ENCODE assay signal across 25 mouse cellular contexts in genomic region chr4:87708981-87709645, GRCm38 (mm10).
DNase-seq lines count a peak whose midpoint lies in the region; ATAC-seq and TF ChIP-seq lines count a peak whose summit lies in the region.
"Had no signal": no experiment of that assay in that cellular context is flagged by ENCODE, and none has a peak within 500 bp of the region (broad histone marks: within the 10 kb centered on the region; RNA-seq: fewer than 3 reads in every experiment).

No protein-coding gene starts in this region.

- H3K9me3 ChIP-seq in forebrain, embryonic 11.5 days (ENCODE audit: control insufficient read depth, low read length): no peaks in the 10 kb centered on the region
- peaks cover 3% of the 10 kb centered on the region; the same call in 1 of the 2 replicates for H3K9me3 ChIP-seq in forebrain, embryonic 12.5 days
- no peaks in the 10 kb centered on the region for H3K9me3 ChIP-seq in kidney, embryonic 14.5 days (ENCODE audit: control insufficient read depth, low read length)
- H3K9me3 ChIP-seq in midbrain, postnatal 0 days (ENCODE audit: low read length): no peaks in the 10 kb centered on the region
- no peaks in the 10 kb centered on the region for H3K9me3 ChIP-seq in midbrain, embryonic 15.5 days
- H3K9me3 ChIP-seq: embryonic facial prominence, embryonic 15.5 days; G1E; heart, embryonic 10.5 days; limb, embryonic 13.5 days; liver, embryonic 13.5 days had no signal

- no peaks in the 10 kb centered on the region for H3K27me3 ChIP-seq in forebrain, embryonic 11.5 days (ENCODE audit: control insufficient read depth, insufficient read depth, low read length)
- H3K27me3 ChIP-seq in forebrain, embryonic 12.5 days: no peaks in the 10 kb centered on the region
- no peaks in the 10 kb centered on the region; the same call in 1 of the 2 replicates for H3K27me3 ChIP-seq in kidney, embryonic 14.5 days (ENCODE audit: control insufficient read depth, insufficient read depth, low read length)
- no peaks in the 10 kb centered on the region for H3K27me3 ChIP-seq in midbrain, postnatal 0 days (ENCODE audit: insufficient read depth, low read length)
- no peaks in the 10 kb centered on the region for H3K27me3 ChIP-seq in midbrain, embryonic 15.5 days (replicated peaks)
- H3K27me3 ChIP-seq: embryonic facial prominence, embryonic 15.5 days had no signal

- no peaks in the 10 kb centered on the region for H3K36me3 ChIP-seq in forebrain, embryonic 11.5 days (ENCODE audit: control insufficient read depth, insufficient read depth, low read length)
- H3K36me3 ChIP-seq in forebrain, embryonic 12.5 days (replicated peaks): no peaks in the 10 kb centered on the region
- no peaks in the 10 kb centered on the region for H3K36me3 ChIP-seq in kidney, embryonic 14.5 days (ENCODE audit: control insufficient read depth, insufficient read depth, low read length)
- no peaks in the 10 kb centered on the region for H3K36me3 ChIP-seq in midbrain, postnatal 0 days (ENCODE audit: insufficient read depth, low read length)
- H3K36me3 ChIP-seq in midbrain, embryonic 15.5 days (replicated peaks): no peaks in the 10 kb centered on the region
- H3K36me3 ChIP-seq: embryonic facial prominence, embryonic 15.5 days; G1E; heart, embryonic 10.5 days; limb, embryonic 13.5 days; liver, embryonic 13.5 days had no signal

- H3K9ac ChIP-seq in forebrain, embryonic 11.5 days (ENCODE audit: low read length): no peak overlapping the region
- no peak overlapping the region for H3K9ac ChIP-seq in forebrain, embryonic 12.5 days
- no peak overlapping the region for H3K9ac ChIP-seq in kidney, embryonic 14.5 days (ENCODE audit: low read depth, low read length)
- H3K9ac ChIP-seq in midbrain, postnatal 0 days (replicated peaks; ENCODE audit: low read length, poor library complexity, severe bottlenecking): no peak overlapping the region
- no peak overlapping the region for H3K9ac ChIP-seq in midbrain, embryonic 15.5 days
- H3K9ac ChIP-seq: embryonic facial prominence, embryonic 15.5 days; hindbrain, embryonic 14.5 days; limb, embryonic 13.5 days; liver, embryonic 13.5 days had no signal

- peak; percentile 70; the same call in 1 of the 2 replicates for ATAC-seq in forebrain, embryonic 11.5 days (replicated peaks; ENCODE audit: low FRiP score)
- no peak for ATAC-seq in forebrain, embryonic 12.5 days (ENCODE audit: low FRiP score)
- peak; percentile 93 for ATAC-seq in kidney, embryonic 14.5 days (ENCODE audit: low FRiP score, low TSS enrichment)
- no peak for ATAC-seq in midbrain, postnatal 0 days (ENCODE audit: low FRiP score)
- no peak for ATAC-seq in midbrain, embryonic 15.5 days (replicated peaks)
- ATAC-seq: activated CD4-positive, CD25-positive, alpha-beta regulatory T cell, adult 4 months; intestine, postnatal 0 days had no signal

- no peaks in the 10 kb centered on the region for H3K4me1 ChIP-seq in forebrain, embryonic 11.5 days (replicated peaks; ENCODE audit: control insufficient read depth, insufficient read depth, low read length)
- H3K4me1 ChIP-seq in forebrain, embryonic 12.5 days: peaks cover 9% of the 10 kb centered on the region
- H3K4me1 ChIP-seq in kidney, embryonic 14.5 days (ENCODE audit: control insufficient read depth, insufficient read depth, low read length): peaks cover 15% of the 10 kb centered on the region
- H3K4me1 ChIP-seq in midbrain, postnatal 0 days (ENCODE audit: insufficient read depth, low read length): no peaks in the 10 kb centered on the region
- H3K4me1 ChIP-seq in midbrain, embryonic 15.5 days: peaks cover 3% of the 10 kb centered on the region; the same call in 1 of the 2 replicates
- H3K4me1 ChIP-seq: embryonic facial prominence, embryonic 15.5 days; liver, embryonic 13.5 days had no signal

- 12% methylated on average over 5 of the region's 5 CpGs for WGBS in forebrain, embryonic 11.5 days
- WGBS in forebrain, embryonic 12.5 days: 14% methylated on average over 5 of the region's 5 CpGs
- 4% methylated on average over 5 of the region's 5 CpGs for WGBS in kidney, embryonic 14.5 days
- WGBS in midbrain, postnatal 0 days: 12% methylated on average over 5 of the region's 5 CpGs
- 16% methylated on average over 5 of the region's 5 CpGs for WGBS in midbrain, embryonic 15.5 days

- H3K27ac ChIP-seq in forebrain, embryonic 11.5 days (ENCODE audit: low read depth, low read length): no peak overlapping the region
- no peak overlapping the region for H3K27ac ChIP-seq in forebrain, embryonic 12.5 days
- no peak overlapping the region for H3K27ac ChIP-seq in kidney, embryonic 14.5 days (ENCODE audit: low read depth, low read length)
- no peak overlapping the region for H3K27ac ChIP-seq in midbrain, postnatal 0 days (ENCODE audit: low read depth, low read length)
- H3K27ac ChIP-seq in midbrain, embryonic 15.5 days: no peak overlapping the region
- H3K27ac ChIP-seq: embryonic facial prominence, embryonic 15.5 days; heart, embryonic 10.5 days; hindbrain, embryonic 14.5 days; limb, embryonic 13.5 days; liver, embryonic 13.5 days; macrophage had no signal

- DNase-seq in forebrain, embryonic 11.5 days (ENCODE audit: low spot score): no peak
- no peak for DNase-seq in kidney, adult 18-20 months
- DNase-seq in midbrain, postnatal 0 days (ENCODE audit: low spot score): peak; percentile 30
- no peak for DNase-seq in adrenal gland, postnatal 25 days
- DNase-seq in right cerebral cortex, adult 18-20 months: no peak
- DNase-seq: adrenal gland, postnatal 10 days; cerebellum, adult 11-12 months; cerebellum, postnatal 14 days; embryo, embryonic 11 days; liver, embryonic 13.5 days; retina, postnatal 1 day; right cerebral cortex, postnatal 4 days; thymus, adult 2 months had no signal

- no peak overlapping the region for H3K4me3 ChIP-seq in forebrain, embryonic 11.5 days (ENCODE audit: low read depth, low read length)
- no peak overlapping the region for H3K4me3 ChIP-seq in forebrain, embryonic 12.5 days (replicated peaks)
- H3K4me3 ChIP-seq in kidney, embryonic 14.5 days (ENCODE audit: low read length): no peak overlapping the region
- H3K4me3 ChIP-seq in midbrain, postnatal 0 days (ENCODE audit: low read depth, low read length): no peak overlapping the region
- no peak overlapping the region for H3K4me3 ChIP-seq in midbrain, embryonic 15.5 days
- H3K4me3 ChIP-seq: embryonic facial prominence, embryonic 15.5 days; heart, embryonic 10.5 days; limb, embryonic 13.5 days; liver, embryonic 13.5 days had no signal

- H3K4me2 ChIP-seq in forebrain, embryonic 11.5 days (ENCODE audit: low read depth, low read length, severe bottlenecking): no peak overlapping the region
- H3K4me2 ChIP-seq in forebrain, embryonic 12.5 days: no peak overlapping the region
- H3K4me2 ChIP-seq in kidney, embryonic 14.5 days (replicated peaks; ENCODE audit: low read depth, low read length): no peak overlapping the region
- H3K4me2 ChIP-seq in midbrain, postnatal 0 days (ENCODE audit: low read depth, low read length, poor library complexity, severe bottlenecking): no peak overlapping the region
- no peak overlapping the region for H3K4me2 ChIP-seq in midbrain, embryonic 15.5 days
- H3K4me2 ChIP-seq: embryonic facial prominence, embryonic 15.5 days; hindbrain, embryonic 14.5 days; limb, embryonic 13.5 days; liver, embryonic 13.5 days; midbrain, embryonic 11.5 days had no signal

- TF ChIP-seq CTCF in midbrain, postnatal 0 days (IDR thresholded peaks at IDR 0.05): no peak

Comparison
In these comparisons a context has a peak if more than half of its experiments do, and no peak if none do; other contexts are left out.
1. ATAC-seq: peak in forebrain, embryonic 11.5 days (single experiment) and kidney, embryonic 14.5 days (single experiment); none in forebrain, embryonic 12.5 days (single experiment), midbrain, postnatal 0 days (single experiment) and midbrain, embryonic 15.5 days (single experiment).